Mouse (Mus musculus) kidney, adult 2 months (tissue): ENCODE results near the gene Agtr1a. TPM values are rescaled to one million over a fixed set of nuclear protein-coding genes. Genes with fewer than 3 reads are reported as not detected.

Experiments used
- DNase-seq: peaks from one replicate; pipeline ENCODE4 v3.0.0; 2021
- H3K27ac ChIP-seq: fragments of 200-500 bp; 2 replicates; pipeline ENCODE4 v1.5.1; 2012; ENCODE audit warnings: low read depth, low read length, control low read depth, inconsistent platforms; ENCODE audit not compliant: insufficient read depth
- H3K27me3 ChIP-seq: fragments of 200-500 bp; replicated peaks from 2 replicates; pipeline ENCODE4 v1.6.1; 2012; ENCODE audit warnings: mild to moderate bottlenecking, moderate library complexity, low read length, inconsistent platforms; ENCODE audit not compliant: control insufficient read depth, insufficient read depth
- H3K36me3 ChIP-seq: fragments of 200-500 bp; 2 replicates; pipeline ENCODE4 v1.6.1; 2012; ENCODE audit warnings: mild to moderate bottlenecking, moderate library complexity, low read length, inconsistent platforms; ENCODE audit not compliant: control insufficient read depth, insufficient read depth
- H3K4me1 ChIP-seq: fragments of 200-500 bp; 2 replicates; pipeline ENCODE4 v1.6.1; 2011; ENCODE audit warnings: low read length; ENCODE audit not compliant: control insufficient read depth, insufficient read depth
- H3K4me3 ChIP-seq: fragments of 200-500 bp; 2 replicates; pipeline ENCODE4 v1.5.1; 2011; ENCODE audit warnings: mild to moderate bottlenecking, low read depth, low read length, control low read depth; ENCODE audit not compliant: insufficient read depth
- CTCF ChIP-seq: fragments of 200-500 bp; conservative IDR thresholded peaks from 2 replicates; pipeline ENCODE4 v1.5.1; 2011; ENCODE audit warnings: low read depth, mild to moderate bottlenecking, control low read depth, low read length, moderate library complexity, mixed read lengths; ENCODE audit not compliant: insufficient read depth, insufficient read length
- POLR2A ChIP-seq: fragments of 200-500 bp; IDR thresholded peaks from one replicate; pipeline ENCODE4 v1.6.1; 2011; ENCODE audit warnings: low read depth, low read length, control low read depth
- WGBS: fragments of 180-500 bp; shearing (Covaris S2); methylation state at CpG from one replicate; pipeline ENCODE4 v1.1.7; 2018; 5-methylcytosine and 5-hydroxymethylcytosine counted together
- polyA plus RNA-seq: library from polyadenylated mRNA; depleted of rRNA; stranded (reverse); fragments of >200 nt; gene quantifications from 2 replicates; pipeline ENCODE4 v1.2.3, GENCODE M21; 2012

The Agtr1a gene
- polyA plus RNA-seq, 1 experiment = 73.4 TPM

- Histone ChIP-seq H3K36me3 (no peaks in the 10 kb centered on the region), H3K4me3 (no peak overlapping the region), H3K27me3 (no peaks in the 10 kb centered on the region), H3K4me1 (no peaks in the 10 kb centered on the region), H3K27ac (no peak overlapping the region)
- no peak for DNase-seq
- TF ChIP-seq POLR2A (no peak), CTCF (no peak)
These were observed 12.1 kb downstream of the Agtr1a start for GRCm38 (mm10) chr13:30348306-30348705.

DNA sequence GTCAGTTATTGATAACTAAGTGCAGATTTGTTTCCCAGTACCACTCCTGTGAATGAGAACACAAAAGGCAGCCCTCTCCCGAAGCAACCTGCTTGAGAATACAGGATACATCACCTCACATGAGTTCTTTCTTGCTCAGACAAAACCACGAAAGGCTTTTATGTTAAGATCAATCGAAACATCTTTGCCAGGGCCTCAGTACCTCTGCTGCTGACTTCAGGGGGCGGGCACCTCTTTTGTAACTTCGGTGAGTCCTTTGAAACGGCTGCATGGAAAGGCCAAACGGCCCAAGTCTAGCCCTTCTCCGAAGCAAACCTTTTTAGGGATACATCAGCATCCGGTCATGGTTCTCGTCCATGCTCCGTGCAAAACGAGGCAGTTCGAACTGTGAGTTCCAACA lies 15.7 kb downstream of the Agtr1a start:
- Histone ChIP-seq H3K36me3 (no peaks in the 10 kb centered on the region), H3K27me3 (no peaks in the 10 kb centered on the region), H3K27ac (no peak overlapping the region), H3K4me3 (no peak overlapping the region), H3K4me1 (no peaks in the 10 kb centered on the region)
- no peak for TF ChIP-seq CTCF
- TF ChIP-seq POLR2A = no peak
- WGBS = 69% methylated on average over 13 of the region's 13 CpGs
- no peak for DNase-seq

DNA sequence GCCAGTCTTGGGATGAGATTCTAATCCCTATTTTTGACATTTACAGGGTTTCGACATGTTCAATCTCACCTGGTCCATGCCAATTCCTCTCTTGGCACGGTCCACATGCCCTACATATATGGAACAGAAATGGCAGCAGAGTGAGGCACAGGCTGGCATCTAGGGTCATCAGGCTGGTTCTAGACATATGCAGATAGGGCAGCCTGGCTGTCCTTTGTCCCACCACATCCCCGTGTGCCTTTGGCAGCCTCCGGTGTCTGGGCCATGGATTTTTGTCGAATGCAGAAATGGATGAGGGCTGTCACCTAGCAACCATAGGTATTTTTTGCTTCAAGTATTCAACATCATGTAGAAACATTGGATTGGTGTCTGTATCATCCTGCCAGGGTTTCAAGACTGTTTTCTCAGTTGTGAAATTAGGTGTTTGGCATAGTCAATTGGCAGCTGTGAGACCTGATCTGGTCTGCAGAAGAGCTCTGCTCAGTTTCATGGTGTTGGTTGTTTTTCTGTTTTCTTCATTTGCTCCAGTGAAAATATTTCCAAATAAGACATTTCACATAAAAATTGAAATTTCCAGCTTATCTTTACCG lies 18.8 kb downstream of the Agtr1a start:
- no peak for TF ChIP-seq POLR2A
- TF ChIP-seq CTCF = no peak
- no peak for DNase-seq
- H3K4me1 ChIP-seq = peaks cover 2% of the 10 kb centered on the region; the same call in 1 of the 2 replicates
- H3K36me3 ChIP-seq = no peaks in the 10 kb centered on the region
- WGBS = 93% methylated on average over 6 of the region's 6 CpGs
- H3K4me3 ChIP-seq = no peak overlapping the region
- no peaks in the 10 kb centered on the region for H3K27me3 ChIP-seq
- H3K27ac ChIP-seq = no peak overlapping the region

DNA sequence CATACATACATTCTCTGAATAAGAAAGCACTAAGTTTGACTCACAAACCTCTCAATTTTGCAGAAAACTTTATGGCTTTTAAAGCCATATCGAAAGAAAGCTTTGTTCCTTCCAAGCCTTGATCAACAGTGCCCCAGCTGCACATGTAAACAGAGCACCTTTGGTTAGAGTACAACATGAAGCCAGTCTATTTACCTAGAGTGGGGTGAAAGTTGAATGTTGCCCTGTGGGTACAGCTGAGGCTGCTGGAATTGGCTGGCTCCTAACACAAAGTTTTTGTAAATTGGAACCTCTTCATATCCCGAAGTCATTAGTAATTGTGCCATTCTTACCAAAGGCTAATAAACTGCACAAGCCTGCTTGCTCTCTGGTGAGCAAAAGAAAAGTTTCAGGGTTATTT lies 19.7 kb downstream of the Agtr1a start:
- DNase-seq = no peak
- H3K27ac ChIP-seq = no peak overlapping the region
- H3K4me3 ChIP-seq = no peak overlapping the region
- peaks cover 7% of the 10 kb centered on the region; the same call in 1 of the 2 replicates for H3K4me1 ChIP-seq
- 79% methylated on average over 2 of the region's 2 CpGs for WGBS
- TF ChIP-seq POLR2A = no peak
- TF ChIP-seq CTCF = no peak
- no peaks in the 10 kb centered on the region for H3K27me3 ChIP-seq
- no peaks in the 10 kb centered on the region for H3K36me3 ChIP-seq

DNA sequence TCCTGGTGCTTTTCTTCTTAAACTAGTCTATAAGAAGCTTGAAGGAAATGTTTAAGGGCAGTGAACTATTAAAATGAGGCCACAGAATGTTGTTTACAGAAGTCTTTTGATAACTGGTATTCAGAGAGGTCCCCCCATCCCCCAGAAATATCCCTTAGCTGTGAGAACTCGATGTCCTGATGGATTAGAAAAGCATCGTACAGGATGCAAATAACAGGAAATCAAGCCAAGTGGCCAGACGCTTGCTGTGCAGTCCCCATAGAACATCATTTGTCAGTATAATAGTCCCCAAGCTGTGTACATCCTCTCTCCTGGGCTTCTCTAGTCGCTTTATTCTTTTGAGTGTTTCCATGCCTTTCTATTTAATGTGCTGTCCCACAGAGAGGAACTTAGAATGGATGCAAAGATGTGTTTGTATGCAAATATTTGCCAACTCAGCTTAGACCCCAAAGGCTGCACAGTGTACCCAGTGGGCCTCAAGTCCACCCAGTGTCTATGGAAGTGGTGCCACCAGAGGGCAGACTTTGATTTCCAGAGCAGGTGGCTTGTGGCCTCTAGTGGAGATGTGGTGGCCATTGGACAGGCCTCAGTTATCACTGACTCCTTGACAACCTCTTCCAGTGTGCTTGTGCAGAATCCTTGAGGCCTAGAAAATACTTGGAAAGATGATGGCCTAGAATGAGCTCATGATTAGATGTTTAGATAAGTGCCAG lies 22.4 kb downstream of the Agtr1a start:
- H3K4me1 ChIP-seq = peaks cover 7% of the 10 kb centered on the region; the same call in 1 of the 2 replicates
- TF ChIP-seq CTCF = peak; percentile 51
- no peak for TF ChIP-seq POLR2A
- DNase-seq = peak; percentile 20
- H3K4me3 ChIP-seq = no peak overlapping the region
- no peaks in the 10 kb centered on the region for H3K36me3 ChIP-seq
- WGBS = 57% methylated on average over 4 of the region's 4 CpGs
- H3K27ac ChIP-seq = no peak overlapping the region
- H3K27me3 ChIP-seq = no peaks in the 10 kb centered on the region

GRCm38 (mm10) chr13:30359886-30360285 lies 23.6 kb downstream of the Agtr1a start:
- Histone ChIP-seq H3K4me3 (no peak overlapping the region), H3K27ac (no peak overlapping the region), H3K36me3 (no peaks in the 10 kb centered on the region), H3K4me1 (peaks cover 10% of the 10 kb centered on the region; the same call in 1 of the 2 replicates), H3K27me3 (no peaks in the 10 kb centered on the region)
- WGBS = 48% methylated on average over 2 of the region's 2 CpGs
- no peak for TF ChIP-seq POLR2A
- TF ChIP-seq CTCF = no peak
- peak; percentile 23 for DNase-seq

GRCm38 (mm10) chr13:30361002-30361401 lies 24.8 kb downstream of the Agtr1a start:
- peaks cover 10% of the 10 kb centered on the region; the same call in 1 of the 2 replicates for H3K4me1 ChIP-seq
- WGBS = 9% methylated on average over 5 of the region's 5 CpGs
- no peak overlapping the region for H3K4me3 ChIP-seq
- peak; percentile 82 for DNase-seq
- H3K27ac ChIP-seq = no peak overlapping the region
- H3K36me3 ChIP-seq = no peaks in the 10 kb centered on the region
- H3K27me3 ChIP-seq = no peaks in the 10 kb centered on the region
- TF ChIP-seq POLR2A (no peak), CTCF (no peak)
